Mouse (Mus musculus) hindbrain, embryonic 16.5 days (tissue): ENCODE measurements around the gene A530016L24Rik. TPM values are rescaled to one million over a fixed set of nuclear protein-coding genes. Genes with fewer than 3 reads are reported as not detected.

Experiments used
- polyA plus RNA-seq: library from polyadenylated mRNA; unstranded; fragments of >200 nt; fragmentation: Nextera tagmentation; extraction: Ambion mirVana; gene quantifications from 2 replicates; pipeline ENCODE4 v1.2.1, GENCODE M21; 2015

A530016L24Rik gene
- polyA plus RNA-seq, 1 experiment from 2014 or later: 0.10 TPM

Other genes starting within 250 kb of the A530016L24Rik start
- 92.7 and 96.1 TPM in 2 replicates for gene Tmem179, start 27.3 kb downstream of the A530016L24Rik start, polyA plus RNA-seq
- gene Inf2, start 99.3 kb downstream of the A530016L24Rik start, polyA plus RNA-seq: 1.0 and 1.1 TPM in 2 replicates
- gene Adssl1, start 130.6 kb downstream of the A530016L24Rik start, polyA plus RNA-seq: 7.7 and 7.9 TPM in 2 replicates
- gene Siva1, start 155.2 kb downstream of the A530016L24Rik start, polyA plus RNA-seq: 48.1 and 57.5 TPM in 2 replicates
- 55.6 and 62.3 TPM in 2 replicates for gene Akt1, start 185.4 kb downstream of the A530016L24Rik start, polyA plus RNA-seq
- gene Zbtb42, start 189.4 kb downstream of the A530016L24Rik start, polyA plus RNA-seq: 2.4 and 4.0 TPM in 2 replicates
- gene Cep170b, start 231.0 kb downstream of the A530016L24Rik start, polyA plus RNA-seq: 29.5 and 30.6 TPM in 2 replicates